Mouse (Mus musculus) neural tube, postnatal 0 days (tissue): ENCODE data around the gene Usp51. TPM values are rescaled to one million over a fixed set of nuclear protein-coding genes. Genes with fewer than 3 reads are reported as not detected.

Experiments
- polyA plus RNA-seq: library from polyadenylated mRNA; unstranded; fragments of >200 nt; fragmentation: Nextera tagmentation; extraction: Ambion mirVana; gene quantifications from 2 replicates; pipeline ENCODE4 v1.2.1, GENCODE M21; 2015

Usp51 gene
- 3.9 and 4.9 TPM in 2 replicates for polyA plus RNA-seq

DNA sequence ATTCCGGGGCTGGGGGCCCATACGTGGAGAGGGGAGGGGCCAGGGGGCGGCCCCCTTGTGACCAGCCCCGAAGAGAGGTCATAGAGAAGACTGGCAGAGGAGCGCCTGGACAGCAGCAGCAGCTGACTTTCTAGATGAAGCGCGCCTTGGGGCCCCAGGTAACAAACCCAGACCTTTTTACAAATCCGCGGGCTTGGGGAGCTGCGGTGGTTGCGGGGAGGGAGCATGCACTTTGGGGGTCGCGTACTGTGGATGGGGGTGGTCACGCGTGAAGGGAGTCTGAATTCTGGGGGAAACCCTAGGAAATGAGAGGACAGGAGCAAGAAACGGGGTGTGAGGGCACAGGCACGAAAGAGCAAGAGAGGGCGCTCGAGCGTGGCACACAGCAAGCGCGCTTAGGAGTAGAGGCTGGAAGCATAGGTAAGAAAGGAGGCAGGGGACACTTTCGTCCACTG is at the start of gene Usp51:
TSS of gene Usp51 (plus strand) at position 83 of the 455 bp plus-strand sequence.

DNA sequence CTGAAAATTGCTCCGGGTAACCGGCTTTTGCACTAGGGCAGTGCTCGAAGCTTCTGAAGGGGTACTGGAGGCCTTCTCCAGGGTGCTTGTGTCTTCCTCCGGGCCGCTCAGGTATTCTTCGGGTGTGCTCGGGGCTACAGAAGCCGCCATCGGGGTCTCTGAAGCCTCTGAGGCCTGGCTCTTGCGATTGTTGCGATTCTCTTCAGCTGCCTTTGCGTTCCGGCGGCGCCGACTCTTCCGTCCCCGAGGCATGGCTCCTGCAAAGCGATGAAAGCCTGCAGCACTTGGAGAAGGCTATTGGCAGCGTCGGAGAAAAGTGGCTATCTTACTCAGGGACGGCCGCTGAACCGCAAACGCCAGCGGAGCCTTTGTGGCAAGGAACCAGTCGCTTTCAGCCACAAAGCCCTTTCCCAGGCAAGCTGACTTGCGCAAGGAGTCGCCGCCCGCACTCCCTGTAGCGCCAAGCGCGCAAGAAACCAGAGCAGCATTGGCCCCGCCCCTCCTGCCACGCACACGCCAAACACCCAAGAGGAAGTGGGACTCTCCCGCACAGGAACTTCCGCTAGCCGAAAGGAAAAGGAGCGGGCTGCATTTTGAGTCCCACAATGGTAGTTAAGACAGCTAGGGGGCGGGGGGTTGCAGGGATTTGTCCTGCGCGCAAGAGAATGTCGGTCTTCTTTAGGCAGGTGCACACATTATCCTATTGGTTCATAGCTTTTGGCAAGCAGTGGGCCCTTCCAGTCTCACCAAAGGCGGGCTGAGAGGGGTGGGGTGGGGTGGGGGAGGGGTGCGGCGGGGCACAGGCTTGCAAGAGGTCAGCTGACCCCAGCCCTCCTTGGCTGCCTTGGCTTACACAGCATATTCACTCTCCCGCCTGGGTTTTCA is 31.1 kb downstream of the Usp51 start, which contains the start of gene Mageh1:
TSS of gene Mageh1 (minus strand) at position 489 of the 885 bp plus-strand sequence.

Other genes with a start within 250 kb of the Usp51 start
- gene Shroom2, start 237.0 kb upstream of the Usp51 start, polyA plus RNA-seq: 140 TPM in 2 replicates
- 0.22 TPM in 2 replicates for gene Gpr143, start 224.5 kb upstream of the Usp51 start, polyA plus RNA-seq
- gene Mageh1, start 31.1 kb downstream of the Usp51 start, polyA plus RNA-seq: 117 TPM in 2 replicates
- gene Foxr2, start 112.3 kb downstream of the Usp51 start, polyA plus RNA-seq: 0.62 and 1.1 TPM in 2 replicates
- 19.3 and 22.0 TPM in 2 replicates for gene Rragb, start 133.5 kb downstream of the Usp51 start, polyA plus RNA-seq
- 2.2 and 3.9 TPM in 2 replicates for gene Klf8, start 231.0 kb downstream of the Usp51 start, polyA plus RNA-seq